Mouse (Mus musculus): ENCODE measurements around the gene Fez2.

Fez2 gene

GRCm38 (mm10) chr17:78322369-78323335, 95.3 kb downstream of the Fez2 start:
- no peak for ATAC-seq (ENCODE audit: low TSS enrichment)

- ATAC-seq (ENCODE audit: low TSS enrichment), result no peak
These were observed 96.6 kb downstream of the Fez2 start for GRCm38 (mm10) chr17:78321216-78321835.

Data from frontal cortex, adult (tissue).